Mouse (Mus musculus): ENCODE measurements around the gene Sv2b.

DNA sequence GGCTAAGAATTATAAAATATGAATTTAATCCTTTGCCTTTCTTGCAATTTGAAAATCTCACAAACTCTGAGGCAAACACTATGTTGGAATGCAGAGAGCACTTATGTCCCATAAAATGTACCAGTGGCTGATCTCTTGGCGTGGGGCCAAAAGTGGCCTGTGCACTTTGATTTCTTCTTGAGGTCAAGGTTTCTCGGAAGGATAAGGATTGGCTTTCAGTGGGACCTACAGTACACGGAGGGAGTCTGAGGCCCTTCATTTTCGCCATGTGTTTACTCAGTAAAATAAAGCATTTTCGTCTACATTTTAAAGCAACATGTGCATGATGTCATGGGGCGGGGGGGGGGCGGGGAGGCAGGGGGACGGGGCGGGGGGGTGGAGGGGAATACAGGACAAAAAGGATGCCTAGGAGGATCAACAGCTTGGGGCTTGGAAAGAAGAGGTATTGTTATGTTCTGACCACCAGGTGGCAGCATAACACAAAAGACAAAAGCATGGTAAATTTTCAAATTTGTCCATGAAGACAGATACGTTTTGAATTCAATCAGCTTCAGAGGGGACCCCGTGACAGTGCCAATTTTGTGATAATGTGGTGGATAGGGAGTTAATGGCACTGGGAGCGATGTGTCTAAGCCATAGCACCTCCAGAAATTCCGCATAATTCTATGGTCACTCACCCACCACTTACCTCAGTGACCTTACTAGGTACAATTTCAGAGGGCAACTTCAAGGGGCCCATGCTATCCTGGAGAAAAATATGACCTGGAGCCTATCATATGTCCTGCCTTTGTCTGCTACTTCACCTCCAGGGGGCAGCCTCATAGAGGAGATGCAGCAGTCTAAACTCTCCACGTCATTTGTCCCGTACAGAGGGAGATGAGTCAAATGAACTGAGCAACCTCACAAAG lies 174.1 kb downstream of the Sv2b start:
- TF ChIP-seq POLR2A (IDR thresholded peaks at IDR 0.05; ENCODE audit: borderline replicate concordance, control insufficient read depth, low read depth, low read length) (no peak), CTCF (IDR thresholded peaks at IDR 0.05; ENCODE audit: control insufficient read depth, insufficient read depth, low read length) (no peak)

All from bone marrow, adult 2 months (tissue).